Mouse (Mus musculus): ENCODE measurements around the gene Lrrtm4.

Gene Lrrtm4

DNA sequence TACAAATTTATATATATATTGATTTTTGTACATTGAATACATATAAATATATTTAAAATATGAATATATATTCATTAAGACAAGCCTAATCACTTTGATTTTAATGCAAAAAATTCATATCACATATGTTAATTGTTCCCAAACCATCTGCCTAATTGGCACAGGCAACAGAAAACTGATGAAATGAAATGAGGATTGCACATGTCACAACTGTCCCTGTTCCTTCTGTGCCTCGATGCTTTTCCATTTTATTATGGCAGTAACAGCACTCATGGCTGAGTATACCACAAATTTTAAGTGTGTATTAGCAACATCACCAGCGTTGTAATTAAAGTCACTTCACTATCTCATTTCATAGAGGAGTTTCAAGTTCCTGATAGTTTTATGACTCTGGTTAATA is 732.1 kb downstream of the Lrrtm4 start:
- DNase-seq, result no peak

DNA sequence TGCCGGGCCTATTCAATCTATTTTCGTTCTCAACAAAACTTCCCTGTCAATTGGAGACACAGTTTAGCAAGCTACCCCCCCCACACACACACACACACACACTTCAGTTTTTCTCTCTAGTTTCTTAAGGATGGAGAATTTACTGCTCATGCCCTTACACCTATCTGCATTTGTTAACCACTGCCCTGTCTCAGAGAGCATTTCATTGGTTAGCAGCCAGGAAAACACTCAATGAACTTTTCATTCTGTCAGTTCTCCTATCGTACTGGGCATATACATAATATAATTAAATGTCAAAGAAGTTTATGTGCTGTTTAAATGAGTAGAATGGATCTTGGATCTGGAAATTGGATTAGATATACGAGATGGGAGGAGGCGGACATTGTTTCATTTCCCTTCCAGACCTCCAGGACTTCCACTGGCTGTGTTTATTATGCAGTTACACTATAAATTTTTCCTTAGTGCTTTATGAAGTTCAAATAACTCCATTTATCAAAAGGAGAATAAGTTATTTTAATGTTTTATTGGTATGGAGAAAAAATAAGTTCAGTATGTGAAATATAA is 742.0 kb downstream of the Lrrtm4 start:
- DNase-seq, result no peak

DNA sequence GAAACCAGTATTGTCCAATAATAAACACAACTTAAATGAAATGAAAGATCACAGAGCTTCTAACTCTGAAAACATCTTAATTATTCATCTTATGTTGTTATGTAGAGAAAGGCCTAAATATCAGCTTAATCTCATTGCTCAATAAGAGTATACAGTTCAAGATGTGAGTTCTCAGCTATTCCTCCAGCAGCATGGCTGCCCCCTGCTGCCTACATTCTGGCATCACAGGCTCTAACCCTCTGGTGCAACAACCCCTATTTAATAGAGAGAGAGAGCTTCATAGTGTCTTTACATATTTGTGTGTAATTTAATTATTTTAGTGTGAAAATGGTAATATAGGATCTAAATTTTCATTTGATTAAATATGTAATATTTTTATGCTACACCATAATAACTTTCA is 767.6 kb downstream of the Lrrtm4 start:
- peak; percentile 33 to 37 for DNase-seq

DNA sequence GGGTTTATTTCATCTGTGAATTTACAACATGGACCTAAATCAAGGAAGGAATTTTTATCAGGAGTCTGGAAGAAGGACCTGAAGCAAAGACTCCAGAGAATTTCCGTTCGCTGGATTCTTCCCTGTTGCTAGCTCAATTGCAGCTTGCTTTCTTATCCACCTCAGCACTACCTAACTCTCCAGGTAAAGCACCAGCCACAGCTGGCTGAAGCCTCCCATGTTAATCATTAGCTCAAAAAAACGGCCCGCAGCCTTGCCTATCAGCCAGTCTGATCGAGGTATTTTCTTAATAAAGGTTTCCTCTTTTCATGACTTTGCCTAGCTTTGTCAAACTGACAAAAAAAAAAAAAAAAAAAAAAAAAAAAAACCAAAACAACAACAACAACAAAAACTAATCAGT is 805.1 kb downstream of the Lrrtm4 start:
- DNase-seq, result peak; percentile 27 to 39

DNA sequence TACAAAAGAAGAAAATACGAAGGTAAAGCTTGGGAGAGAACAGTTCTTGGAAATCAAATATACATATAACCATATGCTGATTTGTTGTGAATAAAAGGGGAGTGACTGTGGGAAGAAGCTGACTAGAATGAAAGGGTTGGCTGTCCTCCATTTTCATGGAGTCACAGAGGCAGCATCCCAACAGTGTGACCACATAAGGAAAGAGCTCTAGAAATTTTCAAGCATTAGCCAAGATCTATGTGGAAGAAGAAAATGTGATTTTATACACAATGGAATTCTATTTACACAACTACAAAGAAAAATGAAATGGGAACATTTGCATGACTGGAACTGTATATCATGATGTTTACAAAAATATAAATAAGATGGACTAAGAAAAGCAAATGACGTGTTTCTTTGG is 821.1 kb downstream of the Lrrtm4 start:
- DNase-seq, result no peak

DNA sequence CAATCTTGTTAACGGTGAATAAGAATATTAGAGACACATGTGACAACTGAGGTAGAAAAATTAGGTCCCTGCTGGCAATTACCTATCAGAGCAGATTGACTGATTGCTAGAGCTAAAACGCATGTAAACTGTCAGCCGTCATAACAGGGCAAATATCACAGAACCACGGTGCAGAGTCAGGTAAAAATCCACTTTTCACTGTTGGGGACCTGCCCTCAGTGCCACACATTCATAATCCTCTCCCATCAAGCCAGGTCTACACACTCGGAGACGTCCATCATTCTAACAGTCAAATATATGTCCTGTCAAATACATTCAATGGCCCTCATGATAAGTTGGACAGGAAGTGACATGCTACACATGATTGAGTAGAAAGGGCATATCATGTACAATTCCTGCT is 826.6 kb downstream of the Lrrtm4 start:
- no peak for DNase-seq

DNA sequence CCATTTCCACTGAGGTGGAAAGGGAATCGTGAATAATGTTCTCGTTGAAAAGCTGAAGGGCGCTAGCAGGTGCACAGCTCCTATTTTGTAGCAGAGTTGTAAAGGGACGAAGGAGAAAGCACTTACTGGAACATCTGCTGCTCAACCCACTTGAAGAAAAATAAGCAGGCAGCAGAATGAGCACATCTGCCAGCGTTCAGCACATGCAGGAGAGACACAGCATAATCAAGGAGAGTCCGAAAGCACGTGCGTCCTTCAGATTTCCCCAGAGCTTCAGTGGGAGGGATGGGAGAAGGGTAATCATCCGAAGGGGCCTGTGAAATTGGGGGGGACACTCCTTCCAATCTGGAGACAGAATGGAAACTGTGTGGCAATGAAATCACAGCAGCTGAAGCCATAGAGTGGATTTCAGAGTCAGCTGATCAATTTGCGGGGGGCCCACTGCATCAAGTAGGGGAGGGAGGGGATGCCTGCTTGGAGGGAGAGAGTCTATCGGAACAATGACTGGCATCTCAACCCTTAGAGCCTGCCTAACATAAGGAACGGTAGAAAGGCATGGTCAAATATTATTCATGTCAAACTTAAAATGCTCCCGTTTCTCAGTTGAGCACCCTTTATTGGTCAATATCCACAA is 838.4 kb downstream of the Lrrtm4 start:
- DNase-seq, result no peak
